Mouse (Mus musculus): ENCODE results near the gene Atp2a1. TPM values are rescaled to one million over a fixed set of nuclear protein-coding genes. Genes with fewer than 3 reads are reported as not detected.

Gene Atp2a1
- total and polyA plus RNA-seq, 3 experiments = 0.38 to 0.74 TPM; not detected in 1

DNA sequence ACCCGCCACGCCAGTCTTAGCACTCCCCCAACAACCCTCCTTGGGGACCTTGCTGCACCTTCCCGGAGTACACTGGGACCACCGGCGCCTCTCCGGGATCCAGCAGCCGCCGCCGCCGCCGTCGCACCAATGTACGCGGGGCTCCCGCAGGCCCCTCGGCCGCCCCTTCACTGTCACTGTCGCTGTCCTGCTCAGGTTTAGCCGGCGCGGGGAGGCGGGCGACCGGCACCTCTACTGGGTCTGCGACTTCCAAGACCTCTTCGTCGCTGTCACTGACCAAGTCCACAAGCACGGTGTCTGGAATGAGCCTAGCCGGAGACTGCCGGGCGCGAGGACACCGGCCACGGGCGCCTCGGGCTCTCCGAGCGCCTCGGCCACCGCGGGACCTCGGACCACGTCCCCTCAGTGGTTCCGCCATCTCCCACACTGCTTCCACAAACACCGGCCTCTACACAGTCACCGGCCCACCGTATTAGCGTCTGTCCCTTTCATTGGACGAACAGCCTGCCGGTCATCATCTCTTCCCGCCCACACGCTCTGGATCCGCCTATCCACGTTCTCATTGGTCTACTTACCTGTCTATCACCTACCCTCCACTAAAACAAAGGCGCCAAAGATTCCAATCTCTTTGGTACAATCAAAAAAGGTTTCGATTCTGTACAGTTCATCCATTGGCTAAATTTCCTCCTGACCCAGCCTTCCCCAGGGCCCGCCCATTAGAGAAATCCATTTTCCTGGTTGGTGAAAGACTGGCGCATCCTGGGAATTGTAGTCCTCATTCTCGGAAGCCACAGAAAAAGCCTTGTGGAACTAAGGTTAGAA lies 66.4 kb downstream of the Atp2a1 start, which contains the start of gene Nfatc2ip:
Nfatc2ip (minus strand) TSS at position 440 of the 822 bp plus-strand sequence.
- peak; percentile 99 for DNase-seq (ENCODE audit: extremely low read depth)
- Histone ChIP-seq H3K4me3 (replicated peaks in 1 of 3; ENCODE audit: low read depth in 2 of 3, low read length in 2 of 3, poor library complexity in 1 of 3) (peak within 1 kb of the TSS; percentile 88 to 95 (median 95)), H3K79me2 (replicated peaks; ENCODE audit: control insufficient read depth, extremely low read depth, insufficient read depth, poor library complexity, severe bottlenecking) (peaks cover 4% of the 10 kb centered on the region; the same call in 1 of the 2 replicates), H3K27me3 (replicated peaks) (no peaks in the 10 kb centered on the region), H3K36me3 (replicated peaks in 1 of 2; ENCODE audit: control insufficient read depth in 1 of 2, insufficient read depth in 1 of 2, low read length in 1 of 2) (peaks cover 4 to 12% of the 10 kb centered on the region in 2 experiments), H3K27ac (ENCODE audit: insufficient read depth, low read depth) (no peak within 1 kb of the TSS; the same call in 1 of the 2 replicates), H3K9me3 (replicated peaks; ENCODE audit: low read length) (no peaks in the 10 kb centered on the region), H3K9ac (ENCODE audit: insufficient read depth, low read depth) (peak within 1 kb of the TSS; percentile 87), H3K4me1 (ENCODE audit: control insufficient read depth in 1 of 2, insufficient read depth in 2 of 2) (peaks cover 2 to 28% of the 10 kb centered on the region in 2 experiments; a peak in 2 of 4 replicates), H3K4me2 (ENCODE audit: insufficient read depth, low read depth, poor library complexity, severe bottlenecking) (peak within 1 kb of the TSS; percentile 73)
- dilution Hi-C loops (cut with MboI; ENCODE audit: extremely low pct_ligation_motif_present, extremely low pct_unique_long_range_greater_than_20kb, low sequenced_read_pairs) (no loop called here), in situ Hi-C loops (cut with MboI; ENCODE audit: low pct_ligation_motif_present, low pct_unique_long_range_greater_than_20kb, low sequenced_read_pairs) (loop anchor here (5.0 kb wide), 3 partner anchors 41 to 131 kb away; no protein-coding TSS in a partner anchor)
- TF ChIP-seq EP300 (IDR thresholded peaks at IDR 0.05; ENCODE audit: low read length) (no peak), ZMIZ1 (IDR thresholded peaks at IDR 0.05; ENCODE audit: low read depth, low read length) (0 out of 2 replicates have a peak, but pooled peaks have one; percentile 19), TCF12 (IDR thresholded peaks at IDR 0.05; ENCODE audit: low read depth, low read length) (peak; percentile 68), KAT2A (IDR thresholded peaks at IDR 0.05; ENCODE audit: insufficient replicate concordance, low read length) (peak; percentile 91), HCFC1 (IDR thresholded peaks at IDR 0.05; ENCODE audit: low read depth, low read length) (peak; percentile 97), RCOR1 (conservative IDR thresholded peaks at IDR 0.05; ENCODE audit: low read depth, low read length) (no peak), SIN3A (IDR thresholded peaks at IDR 0.05; ENCODE audit: low read length) (peak; percentile 76), IRF4 (IDR thresholded peaks at IDR 0.05; ENCODE audit: low read depth, low read length) (peak; percentile 93), POLR2A (IDR thresholded peaks at IDR 0.05; ENCODE audit: low read depth, low read length) (peak; percentile 91), MYC (IDR thresholded peaks at IDR 0.05; ENCODE audit: low read depth, low read length) (0 out of 2 replicates have a peak, but pooled peaks have one; percentile 24), ELF1 (IDR thresholded peaks at IDR 0.05; ENCODE audit: low read depth, low read length) (peak; percentile 97), NELFE (IDR thresholded peaks at IDR 0.05; ENCODE audit: low read depth, low read length) (peak; percentile 82), ZKSCAN1 (IDR thresholded peaks at IDR 0.05; ENCODE audit: borderline replicate concordance, low read depth, low read length) (no peak), CHD2 (IDR thresholded peaks at IDR 0.05; ENCODE audit: low read length) (peak; percentile 99), POLR2AphosphoS2 (IDR thresholded peaks at IDR 0.05; ENCODE audit: low read depth, low read length) (0 out of 2 replicates have a peak, but pooled peaks have one; percentile 35), MXI1 (IDR thresholded peaks at IDR 0.05; ENCODE audit: low read depth, low read length) (peak; percentile 82), USF2 (conservative IDR thresholded peaks at IDR 0.05; ENCODE audit: low read depth, low read length) (no peak), ETS1 (conservative IDR thresholded peaks at IDR 0.05; ENCODE audit: low read depth, low read length) (no peak), NRF1 (IDR thresholded peaks at IDR 0.05; ENCODE audit: low read depth, low read length) (peak; percentile 54; the same call in 1 of the 2 replicates), MAX (IDR thresholded peaks at IDR 0.05; ENCODE audit: low read length) (peak; percentile 15; the same call in 1 of the 2 replicates), E2F4 (IDR thresholded peaks at IDR 0.05; ENCODE audit: insufficient replicate concordance, low read depth, low read length) (peak; percentile 99), TBP (conservative IDR thresholded peaks at IDR 0.05; ENCODE audit: low read depth, low read length) (peak; percentile 74; the same call in 1 of the 2 replicates)

Other genes with a start within 250 kb of the Atp2a1 start
- gene Sbk1, start 190.5 kb downstream of the Atp2a1 start, total RNA-seq (2012; rRNA removed) = 4.5 and 4.7 TPM in 2 replicates
- gene Sbk1, start 190.5 kb downstream of the Atp2a1 start, total RNA-seq (2014; rRNA removed) = 1.6 and 2.1 TPM in 2 replicates
- gene Sbk1, start 190.5 kb downstream of the Atp2a1 start, polyA plus RNA-seq (2012; ENCODE audit: insufficient read length, low read depth) = 3.4 and 4.2 TPM in 2 replicates
- 0.42 TPM in 2 replicates for gene Lat, start 93.5 kb downstream of the Atp2a1 start, total RNA-seq (2012; rRNA removed)
- gene Lat, start 93.5 kb downstream of the Atp2a1 start, total RNA-seq (2014; rRNA removed) = 0.55 TPM in 1 of 2 replicates, not detected in the other
- 1.1 and 1.2 TPM in 2 replicates for gene Lat, start 93.5 kb downstream of the Atp2a1 start, polyA plus RNA-seq (2012; ENCODE audit: insufficient read length, low read depth)
- gene Spns1, start 85.7 kb downstream of the Atp2a1 start, total RNA-seq (2012; rRNA removed) = 38.4 and 42.6 TPM in 2 replicates
- gene Spns1, start 85.7 kb downstream of the Atp2a1 start, total RNA-seq (2014; rRNA removed) = 36.4 and 45.3 TPM in 2 replicates
- gene Spns1, start 85.7 kb downstream of the Atp2a1 start, polyA plus RNA-seq (2012; ENCODE audit: insufficient read length, low read depth) = 37.8 and 61.7 TPM in 2 replicates
- gene Nfatc2ip, start 66.4 kb downstream of the Atp2a1 start, total RNA-seq (2012; rRNA removed) = 7.8 and 8.8 TPM in 2 replicates
- gene Nfatc2ip, start 66.4 kb downstream of the Atp2a1 start, total RNA-seq (2014; rRNA removed) = 15.0 and 16.8 TPM in 2 replicates
- gene Nfatc2ip, start 66.4 kb downstream of the Atp2a1 start, polyA plus RNA-seq (2012; ENCODE audit: insufficient read length, low read depth) = 13.0 and 13.9 TPM in 2 replicates
- 132 and 143 TPM in 2 replicates for gene Cd19, start 48.2 kb downstream of the Atp2a1 start, total RNA-seq (2012; rRNA removed)
- 139 and 141 TPM in 2 replicates for gene Cd19, start 48.2 kb downstream of the Atp2a1 start, total RNA-seq (2014; rRNA removed)
- gene Cd19, start 48.2 kb downstream of the Atp2a1 start, polyA plus RNA-seq (2012; ENCODE audit: insufficient read length, low read depth) = 199 and 234 TPM in 2 replicates
- 38.5 and 40.3 TPM in 2 replicates for gene Rabep2, start 34.3 kb downstream of the Atp2a1 start, total RNA-seq (2012; rRNA removed)
- gene Rabep2, start 34.3 kb downstream of the Atp2a1 start, total RNA-seq (2014; rRNA removed) = 35.7 and 42.6 TPM in 2 replicates
- 33.7 and 36.6 TPM in 2 replicates for gene Rabep2, start 34.3 kb downstream of the Atp2a1 start, polyA plus RNA-seq (2012; ENCODE audit: insufficient read length, low read depth)
- 11.8 and 13.4 TPM in 2 replicates for gene Sh2b1, start 12.3 kb upstream of the Atp2a1 start, total RNA-seq (2012; rRNA removed)
- 5.2 and 5.5 TPM in 2 replicates for gene Sh2b1, start 12.3 kb upstream of the Atp2a1 start, total RNA-seq (2014; rRNA removed)
- 31.3 and 34.1 TPM in 2 replicates for gene Sh2b1, start 12.3 kb upstream of the Atp2a1 start, polyA plus RNA-seq (2012; ENCODE audit: insufficient read length, low read depth)
- gene Tufm, start 24.3 kb upstream of the Atp2a1 start, total RNA-seq (2012; rRNA removed) = 156 and 183 TPM in 2 replicates
- 115 and 123 TPM in 2 replicates for gene Tufm, start 24.3 kb upstream of the Atp2a1 start, total RNA-seq (2014; rRNA removed)
- 219 and 224 TPM in 2 replicates for gene Tufm, start 24.3 kb upstream of the Atp2a1 start, polyA plus RNA-seq (2012; ENCODE audit: insufficient read length, low read depth)
- gene Atxn2l, start 40.3 kb upstream of the Atp2a1 start, total RNA-seq (2012; rRNA removed) = 42.4 and 64.2 TPM in 2 replicates
- gene Atxn2l, start 40.3 kb upstream of the Atp2a1 start, total RNA-seq (2014; rRNA removed) = 16.5 and 18.8 TPM in 2 replicates
- 104 and 122 TPM in 2 replicates for gene Atxn2l, start 40.3 kb upstream of the Atp2a1 start, polyA plus RNA-seq (2012; ENCODE audit: insufficient read length, low read depth)
- gene Eif3c, start 103.3 kb upstream of the Atp2a1 start, total RNA-seq (2012; rRNA removed) = 246 and 276 TPM in 2 replicates
- 194 and 202 TPM in 2 replicates for gene Eif3c, start 103.3 kb upstream of the Atp2a1 start, total RNA-seq (2014; rRNA removed)
- 330 and 348 TPM in 2 replicates for gene Eif3c, start 103.3 kb upstream of the Atp2a1 start, polyA plus RNA-seq (2012; ENCODE audit: insufficient read length, low read depth)
- 1.3 and 1.8 TPM in 2 replicates for gene Apobr, start 121.8 kb upstream of the Atp2a1 start, total RNA-seq (2012; rRNA removed)
- 1.5 and 1.6 TPM in 2 replicates for gene Apobr, start 121.8 kb upstream of the Atp2a1 start, total RNA-seq (2014; rRNA removed)
- gene Apobr, start 121.8 kb upstream of the Atp2a1 start, polyA plus RNA-seq (2012; ENCODE audit: insufficient read length, low read depth) = 9.7 and 10.1 TPM in 2 replicates
- 20.7 and 21.9 TPM in 2 replicates for gene Cln3, start 122.7 kb upstream of the Atp2a1 start, total RNA-seq (2012; rRNA removed)
- 19.1 and 19.2 TPM in 2 replicates for gene Cln3, start 122.7 kb upstream of the Atp2a1 start, total RNA-seq (2014; rRNA removed)
- gene Cln3, start 122.7 kb upstream of the Atp2a1 start, polyA plus RNA-seq (2012; ENCODE audit: insufficient read length, low read depth) = 46.2 and 47.2 TPM in 2 replicates
- gene Il27, start 131.8 kb upstream of the Atp2a1 start, total RNA-seq (2012; rRNA removed) = not detected in 2 replicates
- gene Il27, start 131.8 kb upstream of the Atp2a1 start, total RNA-seq (2014; rRNA removed) = not detected in 2 replicates
- 0.31 TPM in 1 of 2 replicates, not detected in the other for gene Il27, start 131.8 kb upstream of the Atp2a1 start, polyA plus RNA-seq (2012; ENCODE audit: insufficient read length, low read depth)
- gene Nupr1, start 167.8 kb upstream of the Atp2a1 start, total RNA-seq (2012; rRNA removed) = 4.9 and 13.9 TPM in 2 replicates
- gene Nupr1, start 167.8 kb upstream of the Atp2a1 start, total RNA-seq (2014; rRNA removed) = 5.5 and 6.4 TPM in 2 replicates
- gene Nupr1, start 167.8 kb upstream of the Atp2a1 start, polyA plus RNA-seq (2012; ENCODE audit: insufficient read length, low read depth) = 12.5 and 13.5 TPM in 2 replicates
- gene Sgf29, start 186.2 kb upstream of the Atp2a1 start, total RNA-seq (2012; rRNA removed) = 45.9 and 55.6 TPM in 2 replicates
- gene Sgf29, start 186.2 kb upstream of the Atp2a1 start, total RNA-seq (2014; rRNA removed) = 20.5 and 31.7 TPM in 2 replicates
- 70.0 and 71.7 TPM in 2 replicates for gene Sgf29, start 186.2 kb upstream of the Atp2a1 start, polyA plus RNA-seq (2012; ENCODE audit: insufficient read length, low read depth)
- gene Sult1a1, start 213.3 kb upstream of the Atp2a1 start, total RNA-seq (2012; rRNA removed) = 0.17 and 0.34 TPM in 2 replicates
- 0.80 and 0.87 TPM in 2 replicates for gene Sult1a1, start 213.3 kb upstream of the Atp2a1 start, total RNA-seq (2014; rRNA removed)
- gene Sult1a1, start 213.3 kb upstream of the Atp2a1 start, polyA plus RNA-seq (2012; ENCODE audit: insufficient read length, low read depth) = 0.87 and 1.4 TPM in 2 replicates
- 136 and 155 TPM in 2 replicates for gene Bola2, start 232.3 kb upstream of the Atp2a1 start, total RNA-seq (2012; rRNA removed)
- gene Bola2, start 232.3 kb upstream of the Atp2a1 start, total RNA-seq (2014; rRNA removed) = 60.4 and 72.8 TPM in 2 replicates
- 341 and 353 TPM in 2 replicates for gene Bola2, start 232.3 kb upstream of the Atp2a1 start, polyA plus RNA-seq (2012; ENCODE audit: insufficient read length, low read depth)
- gene Slx1b, start 232.7 kb upstream of the Atp2a1 start, total RNA-seq (2012; rRNA removed) = 5.0 and 5.6 TPM in 2 replicates
- gene Slx1b, start 232.7 kb upstream of the Atp2a1 start, total RNA-seq (2014; rRNA removed) = 4.4 and 4.7 TPM in 2 replicates
- gene Slx1b, start 232.7 kb upstream of the Atp2a1 start, polyA plus RNA-seq (2012; ENCODE audit: insufficient read length, low read depth) = 5.6 and 8.3 TPM in 2 replicates
- 287 and 312 TPM in 2 replicates for gene Coro1a, start 244.7 kb upstream of the Atp2a1 start, total RNA-seq (2012; rRNA removed)
- 349 and 371 TPM in 2 replicates for gene Coro1a, start 244.7 kb upstream of the Atp2a1 start, total RNA-seq (2014; rRNA removed)
- gene Coro1a, start 244.7 kb upstream of the Atp2a1 start, polyA plus RNA-seq (2012; ENCODE audit: insufficient read length, low read depth) = 203 and 228 TPM in 2 replicates

All from CH12.LX (cell line).